Mouse (Mus musculus): ENCODE measurements around the gene Zfp385c. TPM values are rescaled to one million over a fixed set of nuclear protein-coding genes. Genes with fewer than 3 reads are reported as not detected.
"Not testable (repeated sequence)": the region's sequence is repeated elsewhere in the genome, so short reads cannot be mapped to it uniquely, and the experiment has no call there.

The Zfp385c gene
- polyA plus RNA-seq, 1 experiment from 2014 or later, result 0.40 TPM

GRCm38 (mm10) chr11:100582413-100582812 is 109.8 kb downstream of the Zfp385c start:
- H3K9ac ChIP-seq; H3K27ac ChIP-seq; H3K4me2 ChIP-seq; H3K9me3 ChIP-seq (replicated peaks); ATAC-seq (replicated peaks; ENCODE audit: low FRiP score); H3K27me3 ChIP-seq; H3K4me3 ChIP-seq (replicated peaks): not testable (repeated sequence)
- Histone ChIP-seq H3K36me3 (peaks cover 91% of the 10 kb centered on the region), H3K4me1 (peaks cover 13% of the 10 kb centered on the region)
- WGBS, result 97% methylated on average over 1 of the region's 1 CpGs

GRCm38 (mm10) chr11:100581756-100582155 is 110.5 kb downstream of the Zfp385c start:
- H3K9ac ChIP-seq, result no peak overlapping the region
- no peak overlapping the region for H3K4me3 ChIP-seq (replicated peaks)
- H3K27me3 ChIP-seq, result no peaks in the 10 kb centered on the region
- 0 out of 2 replicates have a peak overlapping the region, but pooled peaks have one; percentile 5 for H3K27ac ChIP-seq
- H3K36me3 ChIP-seq, result peaks cover 85% of the 10 kb centered on the region
- H3K4me1 ChIP-seq, result peaks cover 13% of the 10 kb centered on the region
- 62% methylated on average over 4 of the region's 4 CpGs for WGBS
- no peak overlapping the region for H3K4me2 ChIP-seq
- no peak for ATAC-seq (replicated peaks; ENCODE audit: low FRiP score)
- no peaks in the 10 kb centered on the region for H3K9me3 ChIP-seq (replicated peaks)

- peaks cover 70% of the 10 kb centered on the region for H3K36me3 ChIP-seq
- 56% methylated on average over 13 of the region's 13 CpGs for WGBS
Observed at GRCm38 (mm10) chr11:100580275-100580674, 112.0 kb downstream of the Zfp385c start.

GRCm38 (mm10) chr11:100579116-100579799 is 113.0 kb downstream of the Zfp385c start:
- no peaks in the 10 kb centered on the region for H3K9me3 ChIP-seq (replicated peaks)
- WGBS, result 92% methylated on average over 9 of the region's 9 CpGs
- no peak overlapping the region for H3K4me2 ChIP-seq
- H3K4me1 ChIP-seq, result peaks cover 25% of the 10 kb centered on the region
- H3K9ac ChIP-seq, result no peak overlapping the region
- no peaks in the 10 kb centered on the region for H3K27me3 ChIP-seq
- H3K36me3 ChIP-seq, result peaks cover 60% of the 10 kb centered on the region
- H3K4me3 ChIP-seq (replicated peaks), result no peak overlapping the region
- no peak for ATAC-seq (replicated peaks; ENCODE audit: low FRiP score)
- H3K27ac ChIP-seq, result no peak overlapping the region

More at GRCm38 (mm10) chr11:100580275-100580674, 112.0 kb downstream of the Zfp385c start:
- peaks cover 21% of the 10 kb centered on the region for H3K4me1 ChIP-seq
- peak; percentile 35; the same call in 1 of the 2 replicates for ATAC-seq (replicated peaks; ENCODE audit: low FRiP score)
- H3K9ac ChIP-seq, result no peak overlapping the region
- H3K4me2 ChIP-seq, result no peak overlapping the region
- H3K27me3 ChIP-seq, result no peaks in the 10 kb centered on the region
- no peaks in the 10 kb centered on the region for H3K9me3 ChIP-seq (replicated peaks)
- H3K4me3 ChIP-seq (replicated peaks), result no peak overlapping the region
- H3K27ac ChIP-seq, result no peak overlapping the region

GRCm38 (mm10) chr11:100577852-100578599 is 114.2 kb downstream of the Zfp385c start:
- WGBS, result 59% methylated on average over 8 of the region's 8 CpGs
- H3K27me3 ChIP-seq, result no peaks in the 10 kb centered on the region
- no peak overlapping the region for H3K27ac ChIP-seq
- H3K4me3 ChIP-seq (replicated peaks), result no peak overlapping the region
- no peak overlapping the region for H3K4me2 ChIP-seq
- H3K9ac ChIP-seq, result no peak overlapping the region
- ATAC-seq (replicated peaks; ENCODE audit: low FRiP score), result no peak
- H3K9me3 ChIP-seq (replicated peaks), result no peaks in the 10 kb centered on the region
- H3K4me1 ChIP-seq, result peaks cover 25% of the 10 kb centered on the region
- H3K36me3 ChIP-seq, result peaks cover 47% of the 10 kb centered on the region

Other genes with a start within 250 kb of the Zfp385c start
- gene Klhl11, start 219.7 kb downstream of the Zfp385c start, polyA plus RNA-seq (2015; fragmentation: Nextera tagmentation; extraction: Ambion mirVana), result 8.4 and 10.0 TPM in 2 replicates
- 151 and 175 TPM in 2 replicates for gene Acly, start 164.5 kb downstream of the Zfp385c start, polyA plus RNA-seq (2015; fragmentation: Nextera tagmentation; extraction: Ambion mirVana)
- gene Ttc25, start 146.8 kb downstream of the Zfp385c start, polyA plus RNA-seq (2015; fragmentation: Nextera tagmentation; extraction: Ambion mirVana), result 0.99 and 1.1 TPM in 2 replicates
- gene Cnp, start 117.6 kb downstream of the Zfp385c start, polyA plus RNA-seq (2015; fragmentation: Nextera tagmentation; extraction: Ambion mirVana), result 25.3 and 29.6 TPM in 2 replicates
- gene Nkiras2, start 73.2 kb downstream of the Zfp385c start, polyA plus RNA-seq (2015; fragmentation: Nextera tagmentation; extraction: Ambion mirVana), result 59.7 and 63.5 TPM in 2 replicates
- 238 and 241 TPM in 2 replicates for gene Dnajc7, start 72.3 kb downstream of the Zfp385c start, polyA plus RNA-seq (2015; fragmentation: Nextera tagmentation; extraction: Ambion mirVana)
- gene Dhx58, start 11.8 kb upstream of the Zfp385c start, polyA plus RNA-seq (2015; fragmentation: Nextera tagmentation; extraction: Ambion mirVana), result 2.8 and 3.6 TPM in 2 replicates
- gene Kat2a, start 20.0 kb upstream of the Zfp385c start, polyA plus RNA-seq (2015; fragmentation: Nextera tagmentation; extraction: Ambion mirVana), result 60.9 and 68.1 TPM in 2 replicates
- 0.27 TPM in 1 of 2 replicates, not detected in the other for gene Hspb9, start 21.4 kb upstream of the Zfp385c start, polyA plus RNA-seq (2015; fragmentation: Nextera tagmentation; extraction: Ambion mirVana)
- 29.5 and 32.3 TPM in 2 replicates for gene Rab5c, start 45.8 kb upstream of the Zfp385c start, polyA plus RNA-seq (2015; fragmentation: Nextera tagmentation; extraction: Ambion mirVana)
- 0.10 TPM in 1 of 2 replicates, not detected in the other for gene Kcnh4, start 67.5 kb upstream of the Zfp385c start, polyA plus RNA-seq (2015; fragmentation: Nextera tagmentation; extraction: Ambion mirVana)
- not detected in 2 replicates for gene Hcrt, start 70.5 kb upstream of the Zfp385c start, polyA plus RNA-seq (2015; fragmentation: Nextera tagmentation; extraction: Ambion mirVana)
- gene Ghdc, start 78.5 kb upstream of the Zfp385c start, polyA plus RNA-seq (2015; fragmentation: Nextera tagmentation; extraction: Ambion mirVana), result 6.7 and 7.9 TPM in 2 replicates
- 19.6 and 19.9 TPM in 2 replicates for gene Stat5b, start 158.3 kb upstream of the Zfp385c start, polyA plus RNA-seq (2015; fragmentation: Nextera tagmentation; extraction: Ambion mirVana)
- 3.1 and 3.7 TPM in 2 replicates for gene Stat5a, start 166.9 kb upstream of the Zfp385c start, polyA plus RNA-seq (2015; fragmentation: Nextera tagmentation; extraction: Ambion mirVana)
- 44.8 and 45.1 TPM in 2 replicates for gene Stat3, start 247.1 kb upstream of the Zfp385c start, polyA plus RNA-seq (2015; fragmentation: Nextera tagmentation; extraction: Ambion mirVana)